Mouse (Mus musculus) limb, embryonic 13.5 days (tissue): ENCODE data around the gene Adcyap1r1. TPM values are rescaled to one million over a fixed set of nuclear protein-coding genes. Genes with fewer than 3 reads are reported as not detected.

ENCODE experiments used
- microRNA-seq: library from miRNA; unstranded; fragments of <30 nt; microRNA quantifications from one replicate; pipeline ENCODE4, GENCODE M21; 2016
- polyA plus RNA-seq: library from polyadenylated mRNA; unstranded; fragments of >200 nt; fragmentation: Nextera tagmentation; extraction: Ambion mirVana; gene quantifications from 2 replicates; pipeline ENCODE4 v1.2.1, GENCODE M21; 2015

The Adcyap1r1 gene
- polyA plus RNA-seq, 1 experiment from 2014 or later, result 1.4 TPM

Small RNA genes lying within 50 kb of the gene (microRNA-seq; reads per million reads assigned to microRNA genes)
- not detected for gene Gm44352

Other genes with a start within 250 kb of the Adcyap1r1 start
- gene Mindy4, start 248.6 kb upstream of the Adcyap1r1 start, polyA plus RNA-seq, result 16.3 and 17.5 TPM in 2 replicates
- 33.9 and 36.0 TPM in 2 replicates for gene Aqp1, start 115.5 kb upstream of the Adcyap1r1 start, polyA plus RNA-seq
- gene Ghrhr, start 75.7 kb upstream of the Adcyap1r1 start, polyA plus RNA-seq, result not detected in 2 replicates
- 0.28 TPM in 1 of 2 replicates, not detected in the other for gene Neurod6, start 229.3 kb downstream of the Adcyap1r1 start, polyA plus RNA-seq